17 mouse cellular contexts compared by ENCODE assay signal in the genomic region with DNA sequence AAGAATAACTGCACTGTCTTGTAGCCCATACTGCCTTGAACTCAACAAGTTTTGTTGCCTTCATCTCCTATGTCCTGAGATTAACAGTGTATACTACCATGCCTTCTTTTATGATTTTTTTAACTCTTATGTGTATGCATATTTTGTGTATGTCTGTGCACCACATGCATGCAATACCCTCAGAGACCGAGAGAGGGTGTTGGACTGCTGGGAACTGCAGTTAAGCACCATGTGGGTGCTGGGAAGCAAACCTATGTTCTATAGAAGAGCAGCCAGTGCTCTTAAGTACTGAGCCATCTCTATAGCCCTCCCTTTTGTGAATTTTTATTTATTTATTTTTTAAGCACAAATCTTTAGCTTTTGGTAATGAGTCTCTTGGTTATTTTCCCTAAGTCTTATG.
"Had no signal": no experiment of that assay in that cellular context is flagged by ENCODE, and none has a peak within 500 bp of the region (broad histone marks: within the 10 kb centered on the region; RNA-seq: fewer than 3 reads in every experiment).

No protein-coding gene starts in this region.

- H3K9me3 ChIP-seq: midbrain, embryonic 12.5 days; neural tube, embryonic 13.5 days had no signal

- H3K27ac ChIP-seq: left cerebral cortex, adult 2 months; macrophage; midbrain, embryonic 12.5 days; neural tube, embryonic 13.5 days had no signal

- H3K4me2 ChIP-seq: liver, embryonic 11.5 days; lung, embryonic 14.5 days; midbrain, embryonic 12.5 days; neural tube, embryonic 13.5 days had no signal

- DNase-seq: kidney, adult 18-20 months; kidney, adult 9 months; kidney, postnatal 14 days; kidney, postnatal 4 days; layer of hippocampus, postnatal 36 days; lung, embryonic 14.5 days; retina, postnatal 1 day; thymus, adult 18-20 months; thymus, postnatal 36 days had no signal

- ATAC-seq: lung, postnatal 0 days; midbrain, embryonic 16.5 days had no signal

- H3K27me3 ChIP-seq: midbrain, embryonic 12.5 days; neural tube, embryonic 13.5 days had no signal

- H3K4me1 ChIP-seq: midbrain, embryonic 12.5 days; neural tube, embryonic 13.5 days had no signal

- H3K4me3 ChIP-seq: left cerebral cortex, adult 2 months; midbrain, embryonic 12.5 days; myocyte; neural tube, embryonic 13.5 days had no signal

- H3K9ac ChIP-seq: lung, embryonic 14.5 days; midbrain, embryonic 12.5 days; neural tube, embryonic 13.5 days had no signal
